Mouse (Mus musculus) T-helper 17 cell (primary cell): ENCODE results near the gene Crebbp.
"Not testable (repeated sequence)": the region's sequence is repeated elsewhere in the genome, so short reads cannot be mapped to it uniquely, and the experiment has no call there.

ENCODE experiments used
- in situ Hi-C, 2 experiments: fragments of 300-600 bp; cut with MboI, MseI; formaldehyde crosslinking; loops; 1 replicate in 1 of 2; 2 replicates in 1 of 2; pipeline ENCODE4 v1.15.1; 2025; ENCODE audit warnings: high pct_unique_total_duplicates in 2 of 2

Gene Crebbp

GRCm38 (mm10) chr16:4213799-4214551, at the start of gene Crebbp:
Crebbp (minus strand) TSS chr16:4213997.
- in situ Hi-C loops: no loop called here

- in situ Hi-C loops: no loop called here
Measured at GRCm38 (mm10) chr16:4263486-4263885, 49.7 kb upstream of the Crebbp start.

GRCm38 (mm10) chr16:4257546-4257945, 43.7 kb upstream of the Crebbp start:
- in situ Hi-C loops: no loop called here

GRCm38 (mm10) chr16:4248791-4249190, 35.0 kb upstream of the Crebbp start:
- in situ Hi-C loops: no loop called here

GRCm38 (mm10) chr16:4245241-4245640, 31.4 kb upstream of the Crebbp start:
- in situ Hi-C loops: not testable (repeated sequence)

- in situ Hi-C loops: no loop called here
Measured at GRCm38 (mm10) chr16:4236131-4236530, 22.3 kb upstream of the Crebbp start.

GRCm38 (mm10) chr16:4235587-4235986, 21.8 kb upstream of the Crebbp start:
- in situ Hi-C loops: no loop called here

- in situ Hi-C loops: no loop called here
Measured at GRCm38 (mm10) chr16:4225841-4226240, 12.0 kb upstream of the Crebbp start.

GRCm38 (mm10) chr16:4214631-4215240, 939 bp upstream of the Crebbp start:
- in situ Hi-C loops: no loop called here

GRCm38 (mm10) chr16:4212963-4213798, 616 bp downstream of the Crebbp start:
- in situ Hi-C loops: no loop called here

GRCm38 (mm10) chr16:4212167-4212962, 1.4 kb downstream of the Crebbp start:
- in situ Hi-C loops: no loop called here

- in situ Hi-C loops: no loop called here
Measured at GRCm38 (mm10) chr16:4210290-4210689, 3.5 kb downstream of the Crebbp start.

- in situ Hi-C loops: no loop called here
Measured at GRCm38 (mm10) chr16:4203592-4203991, 10.2 kb downstream of the Crebbp start.

GRCm38 (mm10) chr16:4199995-4200394, 13.8 kb downstream of the Crebbp start:
- in situ Hi-C loops: no loop called here

- in situ Hi-C loops: no loop called here
Measured at GRCm38 (mm10) chr16:4199566-4199965, 14.2 kb downstream of the Crebbp start.

GRCm38 (mm10) chr16:4198004-4198403, 15.8 kb downstream of the Crebbp start:
- in situ Hi-C loops: no loop called here

GRCm38 (mm10) chr16:4190166-4190565, 23.6 kb downstream of the Crebbp start:
- in situ Hi-C loops: no loop called here

- in situ Hi-C loops: no loop called here
Measured at GRCm38 (mm10) chr16:4175134-4175533, 38.7 kb downstream of the Crebbp start.

GRCm38 (mm10) chr16:4169530-4169929, 44.3 kb downstream of the Crebbp start:
- in situ Hi-C loops: no loop called here

- in situ Hi-C loops: no loop called here
Measured at GRCm38 (mm10) chr16:4168476-4168875, 45.3 kb downstream of the Crebbp start.

GRCm38 (mm10) chr16:4160898-4161247, 52.9 kb downstream of the Crebbp start:
- in situ Hi-C loops: no loop called here
